Mouse (Mus musculus): ENCODE results near the gene Cbx8. TPM values are rescaled to one million over a fixed set of nuclear protein-coding genes. Genes with fewer than 3 reads are reported as not detected.

The Cbx8 gene
- polyA plus RNA-seq, 1 experiment from 2014 or later, result 13.0 TPM

- Histone ChIP-seq H3K27ac (no peak overlapping the region), H3K4me2 (peak overlapping the region; percentile 69), H3K4me3 (replicated peaks) (peak overlapping the region; percentile 42), H3K9ac (replicated peaks) (peak overlapping the region; percentile 42), H3K27me3 (peaks cover 98% of the 10 kb centered on the region), H3K36me3 (no peaks in the 10 kb centered on the region), H3K9me3 (no peaks in the 10 kb centered on the region), H3K4me1 (replicated peaks) (peaks cover 70% of the 10 kb centered on the region)
- WGBS, result 2% methylated on average over 39 of the region's 39 CpGs
- no peak for ATAC-seq (ENCODE audit: insufficient number of reproducible peaks, insufficient read depth, low FRiP score, low TSS enrichment, low read depth)
Measured at GRCm38 (mm10) chr11:119046601-119047245, 6.0 kb upstream of the Cbx8 start.

- peak overlapping the region; percentile 29 for H3K4me3 ChIP-seq (replicated peaks)
- no peaks in the 10 kb centered on the region for H3K9me3 ChIP-seq
- 1% methylated on average over 41 of the region's 41 CpGs for WGBS
- peaks cover 80% of the 10 kb centered on the region for H3K4me1 ChIP-seq (replicated peaks)
- H3K27me3 ChIP-seq, result peaks cover 83% of the 10 kb centered on the region
- peak overlapping the region; percentile 92 for H3K4me2 ChIP-seq
- no peak for ATAC-seq (ENCODE audit: insufficient number of reproducible peaks, insufficient read depth, low FRiP score, low TSS enrichment, low read depth)
- H3K9ac ChIP-seq (replicated peaks), result peak overlapping the region; percentile 23
- peak overlapping the region; percentile 56; the same call in 1 of the 2 replicates for H3K27ac ChIP-seq
- no peaks in the 10 kb centered on the region for H3K36me3 ChIP-seq
Measured at GRCm38 (mm10) chr11:119044551-119045337, 4.0 kb upstream of the Cbx8 start.

- Histone ChIP-seq H3K9me3 (no peaks in the 10 kb centered on the region), H3K4me3 (replicated peaks) (peak overlapping the region; percentile 29), H3K4me1 (replicated peaks) (peaks cover 88% of the 10 kb centered on the region), H3K27ac (peak overlapping the region; percentile 91; the same call in 1 of the 2 replicates), H3K36me3 (peaks cover 4% of the 10 kb centered on the region), H3K9ac (replicated peaks) (peak overlapping the region; percentile 23; the same call in 1 of the 2 replicates), H3K27me3 (peaks cover 83% of the 10 kb centered on the region), H3K4me2 (peak overlapping the region; percentile 92)
- no peak for ATAC-seq (ENCODE audit: insufficient number of reproducible peaks, insufficient read depth, low FRiP score, low TSS enrichment, low read depth)
- 2% methylated on average over 10 of the region's 10 CpGs for WGBS
Measured at GRCm38 (mm10) chr11:119043761-119044550, 3.2 kb upstream of the Cbx8 start.

GRCm38 (mm10) chr11:119043273-119043540 lies 2.4 kb upstream of the Cbx8 start:
- Histone ChIP-seq H3K4me3 (replicated peaks) (peak overlapping the region; percentile 73), H3K36me3 (peaks cover 9% of the 10 kb centered on the region), H3K27me3 (peaks cover 82% of the 10 kb centered on the region), H3K4me2 (peak overlapping the region; percentile 92), H3K9me3 (no peaks in the 10 kb centered on the region), H3K27ac (peak overlapping the region; percentile 91), H3K4me1 (replicated peaks) (peaks cover 91% of the 10 kb centered on the region), H3K9ac (replicated peaks) (peak overlapping the region; percentile 42; the same call in 1 of the 2 replicates)
- WGBS, result 4% methylated on average over 4 of the region's 4 CpGs
- no peak for ATAC-seq (ENCODE audit: insufficient number of reproducible peaks, insufficient read depth, low FRiP score, low TSS enrichment, low read depth)

- peak overlapping the region; percentile 42; the same call in 1 of the 2 replicates for H3K9ac ChIP-seq (replicated peaks)
Measured at GRCm38 (mm10) chr11:119042466-119043272, 1.9 kb upstream of the Cbx8 start.

GRCm38 (mm10) chr11:119041750-119042465 lies 1.1 kb upstream of the Cbx8 start:
- H3K9me3 ChIP-seq, result no peaks in the 10 kb centered on the region
- peaks cover 9% of the 10 kb centered on the region for H3K36me3 ChIP-seq
- H3K4me1 ChIP-seq (replicated peaks), result peaks cover 91% of the 10 kb centered on the region
- under 1% methylated on average over 31 of the region's 31 CpGs for WGBS
- H3K9ac ChIP-seq (replicated peaks), result peak overlapping the region; percentile 60
- H3K4me3 ChIP-seq (replicated peaks), result peak overlapping the region; percentile 73
- no peak for ATAC-seq (ENCODE audit: insufficient number of reproducible peaks, insufficient read depth, low FRiP score, low TSS enrichment, low read depth)
- H3K27ac ChIP-seq, result peak overlapping the region; percentile 91
- peaks cover 81% of the 10 kb centered on the region for H3K27me3 ChIP-seq
- peak overlapping the region; percentile 92 for H3K4me2 ChIP-seq

More at GRCm38 (mm10) chr11:119042466-119043272, 1.9 kb upstream of the Cbx8 start:
- Histone ChIP-seq H3K9me3 (no peaks in the 10 kb centered on the region), H3K4me3 (replicated peaks) (peak overlapping the region; percentile 73), H3K27ac (peak overlapping the region; percentile 91), H3K36me3 (peaks cover 9% of the 10 kb centered on the region), H3K4me1 (replicated peaks) (peaks cover 91% of the 10 kb centered on the region), H3K4me2 (peak overlapping the region; percentile 92), H3K27me3 (peaks cover 81% of the 10 kb centered on the region)
- WGBS, result under 1% methylated on average over 52 of the region's 52 CpGs
- no peak for ATAC-seq (ENCODE audit: insufficient number of reproducible peaks, insufficient read depth, low FRiP score, low TSS enrichment, low read depth)

GRCm38 (mm10) chr11:119041325-119041716 lies 552 bp upstream of the Cbx8 start:
- no peak; the same call in none of the 2 replicates for ATAC-seq (ENCODE audit: insufficient number of reproducible peaks, insufficient read depth, low FRiP score, low TSS enrichment, low read depth)
- peaks cover 79% of the 10 kb centered on the region for H3K27me3 ChIP-seq
- peak overlapping the region; percentile 60 for H3K9ac ChIP-seq (replicated peaks)
- H3K4me2 ChIP-seq, result peak overlapping the region; percentile 92
- peak overlapping the region; percentile 73 for H3K4me3 ChIP-seq (replicated peaks)
- no peaks in the 10 kb centered on the region for H3K9me3 ChIP-seq
- H3K4me1 ChIP-seq (replicated peaks), result peaks cover 89% of the 10 kb centered on the region
- peak overlapping the region; percentile 91 for H3K27ac ChIP-seq
- under 1% methylated on average over 31 of the region's 31 CpGs for WGBS
- peaks cover 9% of the 10 kb centered on the region for H3K36me3 ChIP-seq

- Histone ChIP-seq H3K27ac (peak overlapping the region; percentile 89; the same call in 1 of the 2 replicates), H3K9me3 (no peaks in the 10 kb centered on the region), H3K4me3 (replicated peaks) (peak overlapping the region; percentile 73), H3K4me1 (replicated peaks) (peaks cover 89% of the 10 kb centered on the region), H3K9ac (replicated peaks) (peak overlapping the region; percentile 85), H3K4me2 (peak overlapping the region; percentile 92), H3K36me3 (peaks cover 9% of the 10 kb centered on the region), H3K27me3 (peaks cover 79% of the 10 kb centered on the region)
- WGBS, result 3% methylated on average over 21 of the region's 21 CpGs
- ATAC-seq (ENCODE audit: insufficient number of reproducible peaks, insufficient read depth, low FRiP score, low TSS enrichment, low read depth), result no peak
Measured at GRCm38 (mm10) chr11:119039732-119040512, 847 bp downstream of the Cbx8 start.

- peak overlapping the region; percentile 92 for H3K4me2 ChIP-seq
- peaks cover 9% of the 10 kb centered on the region for H3K36me3 ChIP-seq
- no peak overlapping the region for H3K9ac ChIP-seq (replicated peaks)
- peaks cover 80% of the 10 kb centered on the region for H3K27me3 ChIP-seq
- H3K27ac ChIP-seq, result no peak overlapping the region; the same call in 1 of the 2 replicates
- ATAC-seq (ENCODE audit: insufficient number of reproducible peaks, insufficient read depth, low FRiP score, low TSS enrichment, low read depth), result no peak
- peak overlapping the region; percentile 73 for H3K4me3 ChIP-seq (replicated peaks)
- peaks cover 88% of the 10 kb centered on the region for H3K4me1 ChIP-seq (replicated peaks)
- H3K9me3 ChIP-seq, result no peaks in the 10 kb centered on the region
- WGBS, result 23% methylated on average over 22 of the region's 22 CpGs
Measured at GRCm38 (mm10) chr11:119038744-119039484, 1.9 kb downstream of the Cbx8 start.
